Mouse (Mus musculus) cortical plate, adult 2 months (tissue): ENCODE results near the gene F2r.

ENCODE experiments used
- CTCF ChIP-seq: fragments of 200-500 bp; IDR thresholded peaks from 2 replicates; pipeline ENCODE4 v1.5.1; 2011; ENCODE audit warnings: mild to moderate bottlenecking, control low read depth, low read length; ENCODE audit not compliant: insufficient read depth; ENCODE audit errors: extremely low read depth
- POLR2A ChIP-seq: fragments of 200-500 bp; IDR thresholded peaks from 2 replicates; pipeline ENCODE4 v1.6.1; 2011; ENCODE audit warnings: mild to moderate bottlenecking, low read length, control low read depth; ENCODE audit not compliant: insufficient read depth; ENCODE audit errors: extremely low read depth

DNA sequence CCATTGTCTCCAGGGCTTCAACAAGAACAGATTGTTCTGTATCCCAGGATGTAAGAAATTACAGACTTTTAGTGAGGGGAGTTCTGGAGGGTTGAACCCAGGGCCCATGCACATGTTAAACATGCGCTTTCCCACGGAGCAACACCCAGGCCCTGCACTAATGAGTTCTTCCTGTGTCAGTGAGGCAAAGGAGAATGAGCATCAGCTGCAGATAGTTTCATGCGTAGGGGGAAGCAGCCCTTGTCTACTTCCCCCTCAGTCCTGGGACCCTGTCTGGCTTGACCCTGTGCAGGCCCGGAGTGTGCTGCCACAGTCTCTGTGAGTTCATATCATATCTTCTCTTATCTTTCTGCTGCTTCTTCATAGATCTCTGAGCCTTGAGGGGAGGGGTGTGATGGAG, 29.0 kb upstream of the F2r start:
- TF ChIP-seq POLR2A = no peak
- TF ChIP-seq CTCF = no peak
